Mouse (Mus musculus): ENCODE results near the gene Gm7954.
"Not testable (repeated sequence)": the region's sequence is repeated elsewhere in the genome, so short reads cannot be mapped to it uniquely, and the experiment has no call there.

The Gm7954 gene

DNA sequence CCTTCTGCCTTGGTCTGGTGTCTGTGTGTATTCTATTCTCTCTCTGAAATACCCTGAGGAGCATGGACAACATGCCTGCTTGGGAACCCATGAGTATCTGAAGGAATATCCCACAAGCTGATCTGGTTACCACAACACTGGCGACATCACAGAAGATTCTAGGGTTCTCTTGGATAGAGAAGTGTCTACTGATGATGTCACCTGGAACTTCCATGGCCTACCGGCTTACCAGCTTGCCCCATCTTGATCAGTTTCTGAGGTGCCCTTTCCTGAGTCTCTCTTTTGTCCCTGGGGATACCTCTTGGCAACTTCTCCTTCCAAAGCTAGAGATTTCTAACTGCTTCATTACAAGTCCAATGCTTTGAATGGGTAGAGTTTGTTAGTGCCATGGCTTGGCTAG is at the start of gene Gm7954:
TSS of gene Gm7954 (minus strand) at position 101 of the 400 bp plus-strand sequence.
- DNase-seq (ENCODE audit: low read depth) = not testable (repeated sequence)

DNA sequence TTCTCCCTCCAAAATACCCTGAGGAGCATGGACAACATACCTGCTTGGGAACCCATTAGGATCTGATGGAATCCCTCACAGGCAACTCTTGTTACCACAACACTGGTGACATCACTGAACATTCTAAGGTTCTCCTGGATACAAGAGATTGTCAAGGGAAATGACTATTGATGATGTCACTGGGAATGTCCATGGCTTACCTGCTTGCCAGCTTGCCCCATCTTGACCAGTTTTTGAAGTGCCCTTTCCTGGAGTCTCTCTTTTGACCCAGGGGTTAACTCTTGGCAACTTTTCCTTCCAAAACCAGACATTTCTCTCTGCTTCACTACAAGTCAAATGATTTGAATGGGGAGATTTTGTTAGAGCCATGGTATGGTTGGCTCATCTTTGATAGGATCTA is 36.1 kb upstream of the Gm7954 start, which contains the start of gene Gm3486:
TSS of gene Gm3486 (minus strand) at position 101 of the 400 bp plus-strand sequence.
- not testable (repeated sequence) for DNase-seq (ENCODE audit: low read depth)

DNA sequence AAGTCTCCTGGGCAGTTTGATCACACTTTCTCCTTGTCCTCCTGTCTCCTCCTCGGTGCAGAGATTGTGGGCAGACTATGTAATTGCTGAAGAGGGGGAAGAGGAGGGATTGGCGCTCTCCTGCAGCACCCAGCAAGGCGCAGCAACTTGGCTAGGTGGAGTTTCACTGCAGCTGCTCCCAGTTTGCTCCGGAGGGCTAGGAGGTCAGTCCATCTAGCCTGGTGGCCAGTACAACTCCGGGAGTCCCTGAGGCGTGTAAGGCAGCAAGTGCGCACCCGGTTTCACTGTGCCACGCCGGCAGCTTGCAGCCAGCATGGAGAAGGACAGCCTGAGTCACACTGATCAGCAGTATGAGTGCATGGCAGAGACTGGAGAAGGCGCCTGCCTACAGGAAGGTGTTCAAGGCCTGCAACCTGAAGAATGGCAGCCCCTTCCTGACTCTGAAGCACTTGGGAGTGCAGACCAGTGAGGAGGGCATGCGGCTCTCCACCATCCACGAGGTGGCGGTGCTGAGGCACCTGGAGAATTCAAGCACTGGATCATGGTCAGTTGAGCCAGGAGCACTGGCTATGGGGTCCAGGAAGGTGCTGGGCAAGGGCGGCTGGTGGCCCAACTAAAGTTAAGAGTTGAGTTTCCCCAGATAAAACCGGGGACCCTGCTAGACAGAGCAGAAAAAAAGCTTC is 27.8 kb downstream of the Gm7954 start:
- DNase-seq (ENCODE audit: low read depth) = not testable (repeated sequence)

DNA sequence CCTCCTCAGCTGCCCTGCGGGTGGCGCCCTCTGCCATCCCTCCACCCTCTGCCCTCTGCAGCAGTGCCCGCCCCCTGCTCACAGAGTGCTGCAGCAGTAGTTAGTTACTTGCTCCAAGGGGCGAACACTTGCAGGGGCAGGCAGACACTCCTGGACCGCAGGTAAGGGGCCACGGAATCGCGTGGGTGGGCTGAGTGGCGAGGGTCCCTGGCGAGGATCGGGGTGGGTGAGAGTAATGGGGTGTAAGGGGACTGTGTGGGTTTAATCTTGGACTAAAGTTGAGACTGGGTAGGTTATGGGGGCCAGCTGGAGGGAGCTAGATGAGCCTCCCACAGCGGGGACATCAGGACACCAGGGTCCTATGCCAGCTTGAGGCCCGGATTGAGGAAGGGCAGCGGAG is 28.6 kb downstream of the Gm7954 start:
- DNase-seq (ENCODE audit: low read depth) = not testable (repeated sequence)

DNA sequence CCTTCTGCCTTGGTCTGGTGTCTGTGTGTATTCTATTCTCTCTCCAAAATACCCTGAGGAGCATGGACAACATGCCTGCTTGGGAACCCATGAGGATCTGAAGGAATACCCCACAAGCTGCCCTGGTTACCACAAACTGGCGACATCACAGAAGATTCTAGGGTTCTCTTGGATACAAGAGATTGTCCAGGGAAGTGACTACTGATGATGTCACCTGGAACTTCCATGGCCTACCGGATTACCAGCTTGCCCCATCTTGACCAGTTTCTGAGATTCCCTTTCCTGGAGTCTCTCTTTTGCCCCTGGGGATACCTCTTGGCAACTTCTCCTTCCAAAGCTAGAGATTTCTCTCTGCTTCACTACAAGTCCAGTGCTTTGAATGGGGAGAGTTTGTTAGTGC is 45.1 kb downstream of the Gm7954 start, which contains the start of gene Gm6482:
TSS of gene Gm6482 (minus strand) at position 101 of the 400 bp plus-strand sequence.
- not testable (repeated sequence) for DNase-seq (ENCODE audit: low read depth)

Measured in c-Kit-positive CD71-negative TER-119-negative erythroid progenitor cells, embryonic 14.5 days (primary cell).